Mouse (Mus musculus) kidney, postnatal 25 days (tissue): ENCODE measurements around the gene Usp30.

Experiments used
- DNase-seq, 2 experiments: peaks; one replicate each; pipeline ENCODE4 v3.0.0; 2021; ENCODE audit warnings: mixed read lengths in 2 of 2

The Usp30 gene

GRCm38 (mm10) chr5:114067543-114067942, 2.3 kb downstream of the Usp30 start:
- no peak for DNase-seq

GRCm38 (mm10) chr5:114067982-114068381, 2.7 kb downstream of the Usp30 start:
- no peak for DNase-seq

GRCm38 (mm10) chr5:114070858-114071257, 5.6 kb downstream of the Usp30 start:
- DNase-seq, result no peak

GRCm38 (mm10) chr5:114072262-114072661, 7.0 kb downstream of the Usp30 start:
- DNase-seq, result no peak

- no peak for DNase-seq
These were observed 11.7 kb downstream of the Usp30 start for GRCm38 (mm10) chr5:114077009-114077408.

- DNase-seq, result no peak
These were observed 20.2 kb downstream of the Usp30 start for GRCm38 (mm10) chr5:114085501-114085900.

- no peak for DNase-seq
These were observed 22.7 kb downstream of the Usp30 start for GRCm38 (mm10) chr5:114087875-114088480.

- no peak for DNase-seq
These were observed 25.3 kb downstream of the Usp30 start for GRCm38 (mm10) chr5:114090421-114091013.

GRCm38 (mm10) chr5:114091057-114091807, 26.0 kb downstream of the Usp30 start, which contains the start of gene Svop:
Gene Svop, minus strand, starts transcription at chr5:114091570.
- DNase-seq, result peak; percentile 78 to 89

GRCm38 (mm10) chr5:114099709-114100389, 34.6 kb downstream of the Usp30 start:
- DNase-seq, result peak; percentile 91 to 94

- DNase-seq, result no peak
These were observed 35.3 kb downstream of the Usp30 start for GRCm38 (mm10) chr5:114100390-114101099.

GRCm38 (mm10) chr5:114101873-114102272, 36.6 kb downstream of the Usp30 start:
- no peak for DNase-seq

- no peak for DNase-seq
These were observed 37.5 kb downstream of the Usp30 start for GRCm38 (mm10) chr5:114102807-114103206.

GRCm38 (mm10) chr5:114106391-114106935, 41.2 kb downstream of the Usp30 start:
- DNase-seq, result no peak

GRCm38 (mm10) chr5:114113334-114113733, 48.1 kb downstream of the Usp30 start:
- DNase-seq, result no peak

- DNase-seq, result no peak
These were observed 49.8 kb downstream of the Usp30 start for GRCm38 (mm10) chr5:114115030-114115429.

GRCm38 (mm10) chr5:114116586-114116985, 51.3 kb downstream of the Usp30 start:
- no peak for DNase-seq

GRCm38 (mm10) chr5:114119806-114120205, 54.5 kb downstream of the Usp30 start:
- DNase-seq, result no peak

- DNase-seq, result no peak
These were observed 60.7 kb downstream of the Usp30 start for GRCm38 (mm10) chr5:114126008-114126407.

- no peak for DNase-seq
These were observed 61.4 kb downstream of the Usp30 start for GRCm38 (mm10) chr5:114126499-114127244.
